Mouse (Mus musculus) adrenal gland, postnatal 4 days (tissue): ENCODE measurements around the gene Sdhd. TPM values are rescaled to one million over a fixed set of nuclear protein-coding genes. Genes with fewer than 3 reads are reported as not detected.

Experiments
- total RNA-seq, 2 experiments: library from RNA; stranded (reverse); gene quantifications; 2 replicates each; pipeline ENCODE4 v1.2.3; 2021

The Sdhd gene
- total RNA-seq, 2 experiments from 2014 or later, result 252 to 272 TPM

Other genes with a start within 250 kb of the Sdhd start
- gene Plet1, start 109.3 kb downstream of the Sdhd start, total RNA-seq, result 1 to 10 TPM in 1 of 2 experiments, under 1 TPM in 1; 0.25 to 3.2 TPM
- 10 to 100 TPM; 71.9 to 77.2 TPM for gene Pts, start 75.1 kb downstream of the Sdhd start, total RNA-seq
- gene Il18, start 49.0 kb downstream of the Sdhd start, total RNA-seq, result 1 to 10 TPM; 5.6 to 6.3 TPM
- 1 to 10 TPM; 2.3 to 4.1 TPM for gene Bco2, start 48.6 kb downstream of the Sdhd start, total RNA-seq
- not detected for gene Tex12, start 42.5 kb downstream of the Sdhd start, total RNA-seq
- gene Timm8b, start 98 bp upstream of the Sdhd start, total RNA-seq, result 100 to 1,000 TPM; 134 to 149 TPM
- gene Pih1d2, start 13.5 kb upstream of the Sdhd start, total RNA-seq, result 1 to 10 TPM; 2.9 to 3.7 TPM
- 10 to 100 TPM; 36.8 to 38.8 TPM for gene Nkapd1, start 13.7 kb upstream of the Sdhd start, total RNA-seq
- gene Dlat, start 56.0 kb upstream of the Sdhd start, total RNA-seq, result 100 to 1,000 TPM; 117 to 122 TPM
- gene Dixdc1, start 135.7 kb upstream of the Sdhd start, total RNA-seq, result 10 to 100 TPM; 16.0 to 19.7 TPM
- 10 to 100 TPM; 11.2 to 11.4 TPM for gene 2310030G06Rik, start 142.7 kb upstream of the Sdhd start, total RNA-seq
- gene Cryab, start 147.5 kb upstream of the Sdhd start, total RNA-seq, result 10 to 100 TPM; 47.8 to 84.1 TPM
- gene Hspb2, start 148.5 kb upstream of the Sdhd start, total RNA-seq, result 1 to 10 TPM; 4.8 to 7.6 TPM
- 1 to 10 TPM; 8.2 to 9.7 TPM for gene Fdxacb1, start 164.4 kb upstream of the Sdhd start, total RNA-seq
- 10 to 100 TPM; 21.4 to 22.5 TPM for gene Alg9, start 171.2 kb upstream of the Sdhd start, total RNA-seq
- gene 1110032A03Rik, start 171.7 kb upstream of the Sdhd start, total RNA-seq, result 10 to 100 TPM; 35.5 to 36.5 TPM
- 10 to 100 TPM; 35.8 to 35.9 TPM for gene Ppp2r1b, start 241.5 kb upstream of the Sdhd start, total RNA-seq